Mouse (Mus musculus): ENCODE results near the gene Apol8. TPM values are rescaled to one million over a fixed set of nuclear protein-coding genes. Genes with fewer than 3 reads are reported as not detected.

Apol8 gene
- total RNA-seq, 2 experiments from 2014 or later = 0.16 to 0.26 TPM

DNA sequence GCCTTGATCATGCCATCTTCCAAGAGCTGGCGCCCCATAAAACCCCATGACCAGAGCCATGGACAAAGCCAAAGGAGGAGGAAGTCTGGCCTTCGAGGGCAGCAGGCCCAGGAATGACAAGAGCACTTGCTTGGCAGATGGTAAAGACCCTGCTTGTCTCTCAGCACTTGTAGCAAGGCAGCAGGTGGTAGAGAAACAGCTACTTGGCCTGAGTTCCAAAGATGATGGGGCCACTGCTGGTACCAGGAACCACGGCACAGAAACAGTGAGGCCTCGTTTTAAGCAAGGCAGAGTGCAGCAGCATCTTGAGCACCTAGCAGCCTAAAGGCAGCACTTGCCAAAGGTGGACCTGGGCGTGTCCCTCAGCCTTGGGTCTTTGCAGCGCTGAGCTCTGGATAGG lies 31.6 kb upstream of the Apol8 start:
- ATAC-seq (ENCODE audit: poor library complexity, severe bottlenecking) = no peak

DNA sequence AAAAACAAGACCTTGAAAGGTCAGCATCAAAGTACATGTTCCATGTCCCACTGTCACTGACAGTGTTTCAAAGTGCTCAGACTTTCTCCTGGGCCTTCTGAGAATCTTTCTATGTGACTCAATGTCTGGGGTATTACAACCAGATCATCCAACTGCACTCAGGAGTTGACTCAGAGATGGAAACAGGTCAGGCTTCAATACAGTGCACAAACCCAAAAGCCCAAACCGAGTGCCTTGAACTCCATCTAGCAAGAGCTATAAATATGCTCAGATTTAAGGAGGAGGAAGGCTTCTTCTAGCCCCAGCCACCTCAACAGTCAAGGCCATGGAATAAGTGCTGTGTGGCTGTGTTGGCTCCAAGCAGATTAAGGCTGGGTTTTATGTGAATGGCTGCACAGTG lies 29.0 kb upstream of the Apol8 start:
- no peak for ATAC-seq (ENCODE audit: poor library complexity, severe bottlenecking)

DNA sequence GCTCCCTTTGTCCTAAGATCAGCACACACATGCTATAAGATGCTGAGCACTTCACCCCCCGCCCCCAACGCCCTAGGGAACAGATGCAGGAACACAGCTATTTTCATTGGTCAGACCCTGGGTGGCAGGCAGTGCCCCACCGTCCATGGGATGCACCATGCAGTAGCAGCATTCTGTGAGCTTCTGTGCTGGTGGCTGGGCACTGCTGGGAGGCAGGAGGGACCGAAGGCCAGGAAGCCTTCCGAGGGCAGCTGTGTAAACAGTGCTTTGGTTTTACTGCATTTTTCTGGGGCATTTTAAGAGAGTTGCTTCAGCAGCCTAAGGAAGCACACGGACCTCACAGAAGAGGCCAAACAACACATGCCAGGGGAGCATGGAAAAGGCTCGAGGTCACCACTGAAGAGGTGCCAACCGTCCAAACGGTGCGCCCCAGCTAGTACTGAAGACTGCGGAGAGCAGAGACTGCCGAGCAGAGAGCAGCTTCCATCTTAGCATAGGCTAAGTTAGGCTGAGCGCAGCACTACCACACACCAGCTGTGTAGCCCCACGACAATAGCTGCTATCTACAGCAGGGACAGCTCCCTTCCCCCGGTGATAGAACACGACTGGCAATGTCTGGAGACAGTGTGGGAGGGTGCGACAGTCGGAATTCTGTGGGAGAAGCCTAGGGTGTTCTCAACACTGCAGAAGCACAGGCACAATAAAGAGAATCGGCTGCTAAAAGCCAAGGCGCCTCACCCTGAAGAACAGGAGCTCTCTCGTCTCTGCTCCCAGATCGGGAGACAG lies 27.4 kb upstream of the Apol8 start:
- ATAC-seq (ENCODE audit: poor library complexity, severe bottlenecking) = no peak

DNA sequence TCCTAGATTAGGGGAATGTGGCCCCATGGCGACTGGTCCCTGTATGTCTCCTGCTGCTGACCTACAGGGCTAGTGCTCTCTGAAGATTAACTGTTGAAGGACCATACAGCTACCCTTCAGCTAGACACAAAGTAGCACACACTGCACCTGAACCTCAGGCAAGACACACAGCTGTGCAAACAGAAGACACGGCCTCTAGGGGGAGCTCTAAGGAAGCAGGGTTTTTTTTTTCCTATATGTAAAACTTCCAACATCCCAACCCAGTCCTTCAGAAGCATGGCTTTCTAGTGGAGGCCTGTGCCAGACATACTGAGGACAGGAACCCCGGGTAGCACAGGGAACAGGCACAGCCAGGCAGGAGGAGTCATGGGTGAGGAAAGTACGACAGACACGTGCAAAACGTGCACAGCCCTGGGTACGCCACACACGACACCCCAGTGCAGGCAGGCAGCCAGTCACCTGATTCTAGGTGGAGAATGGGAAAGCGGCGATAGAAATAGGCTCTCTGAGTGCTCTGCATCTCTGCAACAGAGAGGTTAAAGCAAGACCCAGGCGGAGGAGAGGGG lies 25.7 kb upstream of the Apol8 start:
- ATAC-seq (ENCODE audit: poor library complexity, severe bottlenecking) = no peak

DNA sequence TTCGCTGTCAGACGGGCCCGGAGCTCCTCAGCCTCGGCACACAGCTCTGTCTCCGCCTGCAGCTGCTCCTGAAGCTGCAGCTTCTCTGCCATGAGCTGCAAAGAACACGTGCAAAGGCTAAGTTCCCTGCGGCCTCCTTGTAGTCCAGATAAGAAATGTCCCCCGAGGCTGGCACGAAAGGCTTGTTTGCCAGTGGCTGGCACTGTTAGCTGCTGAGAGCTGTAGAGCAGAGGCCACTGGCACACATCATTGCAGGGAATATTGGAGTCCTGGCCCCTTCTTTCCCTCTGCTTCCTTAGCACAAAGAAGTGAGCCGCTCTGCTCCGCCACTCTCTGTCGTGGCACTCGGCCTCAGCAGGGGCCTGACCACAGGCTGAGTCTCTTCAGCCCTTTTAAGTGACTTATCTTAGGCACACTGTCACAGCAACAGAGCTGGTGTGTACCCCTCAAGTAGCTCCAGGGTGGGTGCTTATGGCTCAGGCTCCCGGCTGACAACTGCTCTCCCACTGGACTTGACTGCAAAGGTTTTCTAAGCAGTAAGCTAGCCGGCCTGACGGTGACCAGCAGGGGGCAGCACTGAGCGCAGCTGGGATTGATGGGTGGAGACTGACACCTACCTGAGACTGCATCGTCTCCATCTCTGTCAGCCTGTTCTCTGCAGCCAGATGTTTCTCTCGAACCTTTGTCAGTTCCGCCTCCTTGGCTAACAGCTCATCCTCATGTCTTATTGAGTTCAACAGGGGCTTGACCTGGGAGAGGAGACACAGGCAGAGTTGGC lies 18.6 kb upstream of the Apol8 start:
- ATAC-seq (ENCODE audit: poor library complexity, severe bottlenecking) = peak; percentile 44

DNA sequence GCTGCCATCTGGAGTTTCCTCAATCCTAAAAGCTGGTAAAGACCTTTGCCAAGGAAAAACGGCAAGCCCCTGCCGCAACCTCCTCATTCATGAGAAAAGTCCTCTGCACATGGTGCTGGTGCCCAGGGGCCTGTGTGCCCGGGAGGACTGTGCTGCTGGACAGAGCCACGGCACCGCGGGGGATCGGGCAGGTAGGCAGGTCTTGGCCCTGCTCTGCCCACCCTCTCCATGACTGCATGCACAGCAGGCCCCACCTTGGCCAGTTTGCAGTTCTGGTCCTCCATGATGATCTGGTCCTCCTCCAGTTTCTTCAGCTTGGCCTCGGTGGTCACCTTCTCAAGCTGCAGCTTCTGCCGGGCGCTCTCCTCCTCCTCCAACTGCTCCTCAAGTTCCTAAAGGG lies 17.5 kb upstream of the Apol8 start:
- ATAC-seq (ENCODE audit: poor library complexity, severe bottlenecking) = no peak

DNA sequence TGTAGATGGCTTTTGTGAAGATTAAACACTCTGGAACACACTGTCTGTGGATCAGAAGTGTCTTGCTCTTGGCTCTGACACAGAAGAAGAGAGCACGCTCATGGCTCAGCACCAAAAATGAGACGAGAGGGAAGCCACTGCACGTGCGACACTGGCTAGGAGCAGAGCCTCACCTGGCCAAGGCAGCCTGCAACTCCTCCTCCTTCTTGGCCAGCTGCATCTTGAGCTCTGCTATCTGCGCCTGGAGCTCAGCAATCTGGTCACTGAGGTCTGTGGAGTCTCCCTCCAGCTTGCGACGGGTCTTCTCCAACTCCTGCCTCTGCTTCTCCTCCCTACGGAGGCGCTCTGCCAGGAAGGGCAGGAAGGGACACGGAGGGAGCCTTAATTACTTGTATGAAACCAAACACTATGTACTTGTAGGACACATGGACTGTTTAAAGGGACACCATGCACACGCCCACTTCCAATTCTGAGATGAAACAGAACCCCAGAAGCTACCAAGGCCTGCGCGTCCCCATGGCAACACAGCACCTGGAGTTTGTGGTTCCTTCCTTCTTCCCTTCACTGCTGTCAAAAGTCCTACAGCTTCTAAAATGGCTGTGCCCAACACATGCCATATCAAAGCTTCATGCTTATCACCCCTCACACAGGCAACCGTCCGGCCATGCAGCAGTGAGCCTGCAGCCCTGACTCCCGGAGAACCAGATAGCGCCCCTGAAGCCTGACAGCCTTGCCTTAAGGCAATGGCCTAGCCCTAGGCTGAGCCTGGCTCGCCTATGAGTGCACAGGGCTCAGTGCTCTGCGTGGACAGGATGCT lies 16.5 kb upstream of the Apol8 start:
- ATAC-seq (ENCODE audit: poor library complexity, severe bottlenecking) = 0 out of 2 replicates have a peak, but pooled peaks have one; percentile 17

DNA sequence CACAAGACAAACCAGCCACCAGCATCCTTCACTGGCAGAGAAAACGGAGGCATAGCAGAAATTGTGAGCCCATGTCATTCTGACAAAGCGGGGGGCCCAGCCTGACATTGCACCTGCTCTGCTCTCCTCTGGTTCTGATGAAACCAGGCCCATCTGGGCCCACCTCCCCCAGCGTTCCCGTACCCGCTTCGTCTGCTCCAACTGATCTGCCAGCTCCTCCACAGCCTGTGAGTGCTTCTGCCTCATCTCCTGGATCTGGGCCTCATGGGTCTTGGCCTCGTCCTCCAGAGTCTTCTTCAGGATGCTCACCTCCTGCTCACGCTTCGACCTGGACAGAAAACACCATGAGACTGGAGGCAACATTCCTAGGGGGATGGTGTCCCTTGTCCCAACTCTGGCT lies 14.1 kb upstream of the Apol8 start:
- no peak for ATAC-seq (ENCODE audit: poor library complexity, severe bottlenecking)

DNA sequence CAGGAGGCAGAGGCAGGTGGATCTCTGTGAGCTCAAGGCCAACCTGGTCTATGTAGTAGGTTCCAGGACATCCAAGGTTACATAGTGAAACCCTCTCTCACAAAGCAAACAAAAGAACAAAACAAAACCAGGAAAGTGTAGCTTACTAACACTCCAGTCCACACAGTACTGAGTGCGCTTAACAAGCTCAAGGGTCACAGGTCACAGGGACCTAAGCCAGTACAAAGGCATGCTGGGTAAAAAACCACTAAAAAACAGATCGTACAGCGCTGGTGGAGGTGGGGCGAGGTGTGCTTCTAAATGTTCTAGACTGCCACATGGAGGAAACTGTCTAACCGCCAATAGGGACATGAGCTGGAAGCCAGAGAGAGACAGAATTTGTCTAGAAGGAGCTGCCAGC lies 13.5 kb upstream of the Apol8 start:
- ATAC-seq (ENCODE audit: poor library complexity, severe bottlenecking) = no peak

DNA sequence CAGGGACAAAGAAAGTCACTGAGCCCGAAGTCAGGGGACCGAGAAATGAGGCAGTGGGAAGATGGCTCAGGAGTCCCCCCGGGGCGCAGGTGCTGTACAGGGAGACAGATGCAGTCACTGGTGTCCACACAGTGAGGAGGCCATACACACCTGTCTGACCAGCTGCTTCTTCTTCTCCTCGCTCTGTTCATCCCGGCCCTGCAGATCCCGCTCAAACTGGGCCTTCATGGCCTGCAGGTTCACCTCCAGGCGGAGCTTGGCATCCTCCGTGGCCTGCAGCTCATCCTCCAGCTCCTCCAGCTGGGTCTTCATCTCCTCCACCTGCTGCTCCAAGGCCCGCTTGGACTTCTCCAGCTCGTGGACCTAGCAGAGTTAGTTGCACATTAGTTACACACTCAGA lies 10.2 kb upstream of the Apol8 start:
- no peak for ATAC-seq (ENCODE audit: poor library complexity, severe bottlenecking)

DNA sequence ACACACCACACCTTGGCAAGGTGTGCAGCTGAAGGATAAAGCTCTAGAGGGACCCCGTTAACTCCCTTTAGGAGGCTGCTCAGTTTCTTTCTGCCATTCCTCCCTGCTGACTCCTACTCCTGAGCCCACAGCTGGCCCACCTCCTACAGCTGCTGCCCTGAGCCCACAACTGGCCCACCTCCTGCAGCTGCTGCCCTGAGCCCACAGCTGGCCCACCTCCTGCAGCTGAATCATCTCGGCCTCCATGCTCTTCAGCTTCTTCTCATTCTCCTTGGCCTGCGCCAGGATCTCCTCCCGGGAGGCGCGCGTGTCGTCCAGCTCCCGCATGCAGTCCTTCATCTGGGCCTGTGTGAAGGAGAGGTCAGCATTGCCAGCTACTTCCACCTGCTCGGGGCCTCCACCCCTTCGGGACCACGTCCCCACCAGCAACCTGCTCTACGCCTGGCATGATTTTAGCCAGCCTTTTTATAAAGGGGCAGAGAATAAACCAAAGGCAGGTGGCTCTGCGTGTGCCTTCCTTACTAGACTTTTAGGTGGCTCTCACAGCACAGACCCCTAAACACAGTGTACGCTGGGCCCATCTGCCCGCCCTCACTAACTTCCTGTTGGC lies 8.8 kb upstream of the Apol8 start:
- no peak for ATAC-seq (ENCODE audit: poor library complexity, severe bottlenecking)

DNA sequence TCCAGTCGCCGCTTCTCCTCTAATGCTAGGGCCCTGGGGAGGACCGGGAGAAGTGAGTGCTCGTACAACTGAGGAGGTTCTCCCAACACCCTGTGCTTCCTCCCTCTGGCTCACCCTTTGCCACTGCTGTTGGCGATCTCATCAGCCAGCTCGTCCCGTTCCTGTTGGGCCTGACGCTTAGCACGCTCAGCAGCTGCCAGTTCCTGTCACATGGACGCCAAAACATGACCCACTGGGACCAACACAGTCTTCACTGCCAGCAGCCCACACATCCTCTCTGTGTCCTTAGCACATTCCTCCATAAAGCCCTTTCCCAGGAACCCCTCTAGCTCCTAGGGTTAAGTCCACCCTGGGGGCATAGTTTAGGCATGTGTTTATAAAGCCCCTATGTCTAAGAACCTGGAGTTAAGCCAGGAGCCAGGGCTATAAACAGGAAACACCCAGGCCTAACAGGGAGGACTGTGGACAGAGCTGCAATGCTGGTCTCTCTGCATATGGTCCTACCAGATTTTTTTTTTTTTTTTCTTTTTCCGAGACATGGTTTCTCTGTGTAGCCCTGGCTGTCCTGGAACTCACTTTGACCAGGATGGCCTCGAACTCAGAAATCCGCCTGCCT lies 7.7 kb upstream of the Apol8 start:
- ATAC-seq (ENCODE audit: poor library complexity, severe bottlenecking) = no peak

DNA sequence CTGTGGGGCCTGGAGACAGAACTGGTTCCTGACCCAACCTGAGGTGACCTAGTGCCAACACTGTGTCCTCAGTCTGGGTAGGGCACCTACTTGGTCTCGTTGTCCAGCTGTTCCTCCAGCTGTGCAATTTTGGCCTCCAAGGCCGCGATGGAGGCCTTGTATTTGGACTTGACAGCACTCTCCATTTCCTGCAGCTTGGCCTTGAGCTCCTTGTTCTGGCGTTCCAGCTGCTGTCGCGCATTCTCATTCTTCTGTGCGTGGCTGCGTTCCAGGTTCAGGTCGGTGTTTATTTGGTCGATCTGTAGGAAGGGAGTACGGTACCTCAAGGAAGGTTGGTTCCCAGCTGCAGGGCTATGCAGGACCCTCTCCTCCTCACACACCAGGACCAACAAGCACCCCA lies 6.9 kb upstream of the Apol8 start:
- ATAC-seq (ENCODE audit: poor library complexity, severe bottlenecking) = no peak

DNA sequence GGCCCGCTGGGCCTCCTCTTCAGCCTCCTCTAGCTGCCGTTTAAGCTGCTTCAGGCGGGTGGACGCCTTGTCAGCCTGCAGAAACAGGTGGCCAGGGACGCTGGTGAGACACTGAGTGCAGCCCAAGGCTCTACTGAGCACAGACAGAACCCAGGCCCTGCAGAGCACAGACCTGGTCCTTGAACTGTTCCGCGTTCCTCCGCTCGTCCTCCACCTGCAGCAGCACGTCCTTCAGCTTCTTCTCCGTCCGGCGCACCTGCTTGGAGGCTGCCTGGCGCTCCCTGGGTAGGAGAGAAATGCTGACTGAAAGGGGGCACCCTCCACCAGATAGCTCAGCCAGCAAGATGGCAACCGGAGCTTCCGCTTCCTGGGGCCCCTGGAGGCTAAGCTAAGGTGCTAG lies 6.2 kb upstream of the Apol8 start:
- no peak for ATAC-seq (ENCODE audit: poor library complexity, severe bottlenecking)

DNA sequence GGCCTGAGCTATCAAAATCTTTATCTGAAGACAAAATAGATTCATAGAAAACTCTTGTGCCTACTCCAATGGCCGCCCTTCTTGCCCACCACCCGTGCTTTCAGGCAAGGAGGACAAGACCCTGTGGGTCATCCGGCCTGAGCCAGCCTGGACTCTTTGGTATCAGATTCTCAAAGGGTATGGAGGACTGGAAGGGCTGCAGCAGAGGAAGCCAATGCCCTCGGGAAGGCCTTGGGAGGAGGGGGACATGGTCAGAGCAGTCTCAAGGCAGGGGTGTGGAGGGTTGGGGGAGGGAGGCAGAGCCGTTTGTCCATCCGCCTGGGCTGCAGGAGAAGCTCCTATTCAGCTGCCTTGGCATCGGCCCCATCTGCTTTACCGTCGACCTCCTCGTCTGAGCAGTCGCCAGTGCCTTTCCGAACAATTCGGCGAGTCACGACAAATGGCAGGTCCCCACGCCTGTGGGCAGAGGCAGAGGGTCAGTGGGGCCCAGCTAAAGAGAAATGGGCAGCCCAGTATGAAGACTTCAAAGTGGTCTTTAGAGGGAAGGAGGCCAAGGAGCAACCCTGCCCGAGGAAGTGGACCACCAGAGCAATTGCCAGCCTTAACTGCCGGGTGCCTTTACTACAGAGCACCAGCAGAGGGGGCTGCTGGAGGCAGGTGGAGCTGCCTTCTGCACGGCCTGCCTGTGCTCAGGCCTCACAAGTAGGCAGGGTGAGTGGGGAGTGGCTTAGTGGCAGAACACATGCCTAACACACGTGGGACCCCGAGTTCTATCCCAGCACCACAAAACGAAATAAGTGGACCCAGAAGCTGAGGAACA lies 5.0 kb upstream of the Apol8 start:
- ATAC-seq (ENCODE audit: poor library complexity, severe bottlenecking) = peak; percentile 68

DNA sequence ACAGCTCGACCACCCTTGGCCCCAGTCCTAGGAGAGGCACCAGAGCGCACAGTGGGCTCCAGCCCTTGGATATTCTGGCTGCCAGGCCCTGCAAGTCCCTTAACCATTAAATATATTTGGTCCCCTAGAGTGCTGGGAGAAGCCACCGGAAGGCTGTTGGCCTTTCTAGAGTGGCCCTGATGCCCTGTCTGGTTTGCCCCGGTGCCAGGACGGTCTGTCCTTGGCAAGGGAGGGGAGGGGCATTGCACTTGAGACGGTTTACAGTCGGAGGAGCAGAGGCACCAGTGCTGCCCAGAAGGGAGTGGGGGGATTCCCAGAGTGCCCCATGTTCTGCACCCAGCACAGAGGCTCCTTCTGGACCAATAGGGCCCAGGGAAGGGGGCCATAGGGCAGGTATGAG lies 4.3 kb upstream of the Apol8 start:
- no peak for ATAC-seq (ENCODE audit: poor library complexity, severe bottlenecking)

DNA sequence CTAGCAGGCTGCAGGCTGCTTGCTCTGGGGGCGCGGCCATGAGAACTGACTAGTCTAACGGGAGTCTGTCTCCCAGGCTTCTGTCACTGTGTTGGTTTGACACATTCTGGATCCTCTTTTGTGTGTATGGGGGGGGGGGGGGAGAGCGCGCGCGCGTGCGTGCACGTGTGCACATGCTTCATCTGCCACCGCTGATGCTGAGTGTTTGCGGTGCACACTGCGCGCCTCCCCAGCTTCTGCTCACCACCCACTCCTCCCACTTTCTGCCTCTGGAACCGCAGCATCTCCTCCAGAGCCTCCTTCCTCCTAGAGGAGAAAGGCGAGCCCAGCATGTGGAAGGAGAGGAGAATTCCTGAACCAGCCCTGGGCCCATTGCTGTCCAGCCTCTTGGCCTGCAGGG lies 3.2 kb upstream of the Apol8 start:
- no peak for ATAC-seq (ENCODE audit: poor library complexity, severe bottlenecking)

DNA sequence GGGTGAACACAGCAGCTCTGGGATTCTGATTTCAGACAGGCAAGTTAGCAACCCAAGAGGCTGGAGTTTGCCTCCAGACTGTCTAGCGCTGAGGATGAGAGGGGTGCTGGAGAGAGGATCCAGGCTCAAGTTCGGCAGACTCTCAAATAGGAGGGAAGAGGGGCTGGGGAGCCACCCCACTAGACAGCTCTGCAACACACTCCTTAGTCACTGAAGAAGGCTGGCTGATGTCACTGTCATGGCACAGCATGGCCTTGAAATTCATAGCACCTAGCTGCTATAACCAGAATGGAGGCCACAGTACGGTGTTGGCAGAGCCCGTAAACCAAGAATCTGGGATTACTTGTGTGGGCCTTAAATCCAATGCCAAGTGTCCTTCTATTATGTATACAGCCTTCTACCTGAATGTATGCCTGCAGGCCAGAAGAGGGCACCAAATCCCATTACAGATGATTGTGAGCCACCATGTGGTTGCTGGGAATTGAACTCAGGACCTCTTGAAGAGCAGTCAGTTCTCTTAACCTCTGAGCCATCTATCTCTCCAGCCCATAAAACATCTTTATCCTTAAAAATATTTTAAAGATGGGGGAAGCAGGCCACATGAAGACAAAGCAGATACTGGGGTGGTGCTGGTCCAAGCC lies 903 bp upstream of the Apol8 start:
- no peak for ATAC-seq (ENCODE audit: poor library complexity, severe bottlenecking)

DNA sequence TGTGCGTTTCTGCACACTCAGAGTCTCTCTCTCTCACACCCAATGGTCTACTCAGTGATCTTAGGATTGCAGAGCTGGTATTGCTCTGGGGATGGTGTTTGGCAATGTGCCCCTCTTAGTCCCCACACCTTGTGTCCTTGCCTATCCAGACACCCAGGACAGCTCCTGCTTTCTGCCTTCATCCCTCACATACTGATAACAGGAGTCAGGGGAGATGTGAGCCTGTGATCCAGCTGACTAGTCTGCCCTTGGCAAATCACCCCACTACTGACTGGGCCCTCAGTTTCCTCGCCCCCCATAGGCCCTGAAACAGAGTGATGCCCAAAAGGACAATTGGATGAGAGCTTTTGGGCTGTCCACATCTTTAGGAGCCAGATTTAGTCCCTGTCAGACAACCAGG lies 722 bp downstream of the Apol8 start:
- no peak for ATAC-seq (ENCODE audit: poor library complexity, severe bottlenecking)
